8 mouse cellular contexts compared by ENCODE assay signal in the genomic region with DNA sequence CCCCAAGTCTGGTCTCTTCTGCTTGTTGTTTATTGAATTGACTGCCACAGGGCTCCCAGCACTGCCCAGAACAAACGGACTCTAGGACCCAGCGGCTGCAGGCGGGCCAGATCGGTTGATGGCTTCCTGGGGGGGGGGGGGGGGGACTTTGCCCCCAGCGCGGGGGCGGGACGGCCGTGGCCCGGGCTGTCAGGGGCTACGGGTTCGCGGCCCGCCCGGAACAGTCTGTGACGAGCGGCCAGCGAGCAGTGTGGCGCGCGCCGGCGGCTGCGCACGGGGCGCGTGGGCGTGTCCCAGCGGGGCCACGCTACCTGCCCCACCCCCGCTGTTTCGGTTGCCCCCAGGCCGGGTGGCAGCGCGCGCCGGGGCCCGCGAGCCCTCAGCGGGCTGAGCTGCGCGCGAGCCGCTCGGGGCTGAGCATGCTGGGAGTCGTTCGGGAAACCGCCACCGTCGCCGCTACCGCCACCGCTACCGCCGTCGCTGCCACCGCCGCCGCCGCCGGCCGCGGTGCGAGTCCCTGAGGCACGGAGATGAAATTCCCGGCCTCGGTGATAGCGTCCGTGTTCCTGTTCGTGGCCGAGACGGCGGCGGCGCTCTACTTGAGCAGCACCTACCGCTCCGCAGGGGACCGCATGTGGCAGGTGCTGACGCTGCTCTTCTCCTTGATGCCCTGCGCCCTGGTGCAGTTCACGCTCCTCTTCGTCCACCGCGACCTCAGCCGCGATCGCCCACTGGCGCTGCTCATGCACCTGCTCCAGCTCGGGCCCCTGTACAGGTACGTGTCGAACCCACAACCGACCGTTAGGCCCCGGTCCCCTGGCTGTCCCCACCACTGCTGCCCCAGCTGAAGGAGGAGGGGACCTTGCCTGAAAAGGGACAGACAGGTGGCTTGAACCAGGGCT. TPM values are rescaled to one million over a fixed set of nuclear protein-coding genes. Genes with fewer than 3 reads are reported as not detected.
DNase-seq lines count a peak whose midpoint lies in the region; ATAC-seq lines count a peak whose summit lies in the region.

A gene (plus strand): TSS at position 297 of the 902 bp plus-strand sequence.

- H3K4me1 ChIP-seq in embryonic facial prominence, embryonic 13.5 days, result no peaks in the 10 kb centered on the region
- H3K4me1 ChIP-seq in midbrain, embryonic 16.5 days (ENCODE audit: control insufficient read depth, insufficient read depth, low read length), result no peaks in the 10 kb centered on the region; the same call in 1 of the 2 replicates

- WGBS in embryonic facial prominence, embryonic 13.5 days, result 14% methylated on average over 89 of the region's 94 CpGs
- 7% methylated on average over 62 of the region's 94 CpGs for WGBS in midbrain, embryonic 16.5 days

- DNase-seq in urinary bladder, adult 18-20 months (ENCODE audit: low spot score in 2 of 2), result peak; percentile 10 to 37
- DNase-seq in urinary bladder, postnatal 10 days (ENCODE audit: low spot score), result no peak
- peak; percentile 40 for DNase-seq in heart, adult 8-10 months (ENCODE audit: low spot score)
- DNase-seq in kidney, adult 8-10 months, result peak; percentile 10 to 23
- peak; percentile 86 for DNase-seq in liver
- DNase-seq in spleen, postnatal 14 days (ENCODE audit: low spot score in 2 of 2), result peak; percentile 48 to 59

- H3K36me3 ChIP-seq in embryonic facial prominence, embryonic 13.5 days, result no peaks in the 10 kb centered on the region
- H3K36me3 ChIP-seq in midbrain, embryonic 16.5 days (ENCODE audit: control insufficient read depth, insufficient read depth, low read length), result no peaks in the 10 kb centered on the region

- H3K27ac ChIP-seq in embryonic facial prominence, embryonic 13.5 days, result no peak within 1 kb of the TSS
- peak within 1 kb of the TSS; percentile 60 for H3K27ac ChIP-seq in midbrain, embryonic 16.5 days (ENCODE audit: low read length)

- H3K9me3 ChIP-seq in embryonic facial prominence, embryonic 13.5 days, result no peaks in the 10 kb centered on the region
- H3K9me3 ChIP-seq in midbrain, embryonic 16.5 days (replicated peaks; ENCODE audit: control insufficient read depth, low read length, poor library complexity, severe bottlenecking), result no peaks in the 10 kb centered on the region

- H3K4me2 ChIP-seq in embryonic facial prominence, embryonic 13.5 days, result peak within 1 kb of the TSS; percentile 61
- H3K4me2 ChIP-seq in midbrain, embryonic 16.5 days (ENCODE audit: low read length), result peak within 1 kb of the TSS; percentile 52

- peak; percentile 72; the same call in 1 of the 2 replicates for ATAC-seq in embryonic facial prominence, embryonic 13.5 days (ENCODE audit: insufficient number of reproducible peaks, insufficient read depth, low FRiP score, low TSS enrichment, low read depth)
- peak; percentile 90 for ATAC-seq in midbrain, embryonic 16.5 days

- H3K27me3 ChIP-seq in embryonic facial prominence, embryonic 13.5 days, result peaks cover 7% of the 10 kb centered on the region; the same call in 1 of the 2 replicates
- no peaks in the 10 kb centered on the region for H3K27me3 ChIP-seq in midbrain, embryonic 16.5 days (ENCODE audit: control insufficient read depth, insufficient read depth, low read depth, low read length)

- peak within 1 kb of the TSS; percentile 66 for H3K9ac ChIP-seq in embryonic facial prominence, embryonic 13.5 days
- peak within 1 kb of the TSS; percentile 72 for H3K9ac ChIP-seq in midbrain, embryonic 16.5 days (ENCODE audit: low read depth, low read length)

- peak within 1 kb of the TSS; percentile 56 for H3K4me3 ChIP-seq in embryonic facial prominence, embryonic 13.5 days
- H3K4me3 ChIP-seq in midbrain, embryonic 16.5 days (ENCODE audit: low read depth, low read length), result peak within 1 kb of the TSS; percentile 58

RNA-seq across cellular contexts. Expression of the gene that starts here (rescaled TPM):
- 1.0 and 1.4 TPM in 2 replicates for polyA plus RNA-seq in embryonic facial prominence, embryonic 13.5 days (2015; fragmentation: Nextera tagmentation; extraction: Ambion mirVana)
- 1 to 10 TPM; 5.1 to 9.8 (median 8.1) TPM for total RNA-seq in heart, adult 8-10 months (2022)
- 5.3 and 5.4 TPM in 2 replicates for polyA plus RNA-seq in midbrain, embryonic 16.5 days (2015; fragmentation: Nextera tagmentation; extraction: Ambion mirVana)
